Mouse (Mus musculus) heart, postnatal 10 days (tissue): Measurements from ENCODE around the gene Ace3. TPM values are rescaled to one million over a fixed set of nuclear protein-coding genes. Genes with fewer than 3 reads are reported as not detected.

Experiments used
- DNase-seq, 2 experiments: peaks; one replicate each; pipeline ENCODE4 v3.0.0; 2021
- intact Hi-C: fragments of 180-260 bp; cut with DNase I; formaldehyde crosslinking; loops from one replicate; pipeline ENCODE4 v1.15.1; 2025
- total RNA-seq, 2 experiments: library from RNA; stranded (reverse); gene quantifications; 2 replicates each; pipeline ENCODE4 v1.2.3; 2021

Gene Ace3
- total RNA-seq: not detected

GRCm38 (mm10) chr11:105994375-105994774 is at the start of gene Ace3:
Gene Ace3, plus strand, starts transcription at chr11:105994675.
- intact Hi-C loops: no loop called here
- DNase-seq: no peak

GRCm38 (mm10) chr11:105944770-105945672 is 49.5 kb upstream of the Ace3 start:
- DNase-seq: peak; percentile 64
- intact Hi-C loops: loop anchor here (2.0 to 5.0 kb wide), 2 partner anchors 22 to 132 kb away; partner anchors contain the start of gene Ace

- DNase-seq: no peak
- intact Hi-C loops: no loop called here
Observed at GRCm38 (mm10) chr11:105946694-105947154, 47.8 kb upstream of the Ace3 start.

GRCm38 (mm10) chr11:105948255-105948654 is 46.2 kb upstream of the Ace3 start:
- intact Hi-C loops: no loop called here
- DNase-seq: no peak

GRCm38 (mm10) chr11:105950519-105950918 is 44.0 kb upstream of the Ace3 start:
- intact Hi-C loops: no loop called here
- no peak for DNase-seq

- no peak for DNase-seq
- intact Hi-C loops: no loop called here
Observed at GRCm38 (mm10) chr11:105951601-105952044, 42.9 kb upstream of the Ace3 start.

GRCm38 (mm10) chr11:105952111-105952510 is 42.4 kb upstream of the Ace3 start:
- no peak for DNase-seq
- intact Hi-C loops: no loop called here

- no peak for DNase-seq
Observed at GRCm38 (mm10) chr11:105952911-105953386, 41.5 kb upstream of the Ace3 start, which contains the start of gene Cyb561. Gene Cyb561, minus strand, starts transcription at chr11:105953336.

GRCm38 (mm10) chr11:105953402-105953801 is 41.1 kb upstream of the Ace3 start:
- intact Hi-C loops: no loop called here
- peak; percentile 60 to 65 for DNase-seq

More at GRCm38 (mm10) chr11:105952911-105953386, 41.5 kb upstream of the Ace3 start, which contains the start of gene Cyb561:
- intact Hi-C loops: no loop called here

GRCm38 (mm10) chr11:105955815-105956430 is 38.6 kb upstream of the Ace3 start:
- DNase-seq: no peak
- intact Hi-C loops: no loop called here

- no peak for DNase-seq
- intact Hi-C loops: no loop called here
Observed at GRCm38 (mm10) chr11:105957501-105957900, 37.0 kb upstream of the Ace3 start.

GRCm38 (mm10) chr11:105958566-105958965 is 35.9 kb upstream of the Ace3 start:
- DNase-seq: no peak
- intact Hi-C loops: no loop called here

GRCm38 (mm10) chr11:105959355-105959754 is 35.1 kb upstream of the Ace3 start:
- DNase-seq: peak; percentile 56 to 67
- intact Hi-C loops: no loop called here

- intact Hi-C loops: no loop called here
Observed at GRCm38 (mm10) chr11:105964691-105965090, 29.8 kb upstream of the Ace3 start.

GRCm38 (mm10) chr11:105966288-105966687 is 28.2 kb upstream of the Ace3 start:
- DNase-seq: no peak
- intact Hi-C loops: loop anchor here (2.0 kb wide), 1 partner anchor 21 kb away; no protein-coding TSS in a partner anchor

More at GRCm38 (mm10) chr11:105964691-105965090, 29.8 kb upstream of the Ace3 start:
- no peak for DNase-seq

- peak; percentile 38 to 43 for DNase-seq
- intact Hi-C loops: loop anchor here (2.0 kb wide), 1 partner anchor 23 kb away; no protein-coding TSS in a partner anchor
Observed at GRCm38 (mm10) chr11:105967741-105968574, 26.5 kb upstream of the Ace3 start, which contains the start of gene Ace. Gene Ace, plus strand, starts transcription at chr11:105967945.

- no peak for DNase-seq
- intact Hi-C loops: loop anchor here (1.0 kb wide), 1 partner anchor 42 kb away; no protein-coding TSS in a partner anchor
Observed at GRCm38 (mm10) chr11:105968948-105969347, 25.5 kb upstream of the Ace3 start.

- intact Hi-C loops: loop anchor here (1.0 kb wide), 1 partner anchor 42 kb away; no protein-coding TSS in a partner anchor
- DNase-seq: peak; percentile 66 to 79
Observed at GRCm38 (mm10) chr11:105969516-105969915, 25.0 kb upstream of the Ace3 start.

GRCm38 (mm10) chr11:105974593-105974992 is 19.9 kb upstream of the Ace3 start:
- intact Hi-C loops: no loop called here
- no peak for DNase-seq

- no peak for DNase-seq
- intact Hi-C loops: no loop called here
Observed at GRCm38 (mm10) chr11:105975050-105975449, 19.4 kb upstream of the Ace3 start.
